Mouse (Mus musculus) limb, embryonic 14.5 days (tissue): ENCODE measurements at regions not wholly inside any gene's neighbourhood (a gene's known extent, or its start where the extent isn't known, plus 50 kb on each side); places are given as distances from the start of the nearest gene placed in this dataset.

Source experiments
- ATAC-seq: fragments of 200-750 bp; cut with Nextera tagmentation; 2 replicates; pipeline ENCODE4 v1.8.0; 2017; ENCODE audit warnings: low read depth, moderate number of reproducible peaks, moderate TSS enrichment; ENCODE audit not compliant: low FRiP score
- DNase-seq: peaks from one replicate; pipeline ENCODE4 v3.0.0-alpha.2; 2015; ENCODE audit warnings: low spot score
- H3K27ac ChIP-seq: fragments of 300-500 bp; sonication (generic); replicated peaks from 2 replicates; pipeline ENCODE4 v1.5.1; 2014; ENCODE audit warnings: low read depth, mild to moderate bottlenecking, low read length, moderate library complexity, mixed read lengths
- H3K27me3 ChIP-seq: fragments of 300-500 bp; sonication (generic); 2 replicates; pipeline ENCODE4 v1.6.1; 2014; ENCODE audit warnings: low read length, mixed read lengths; ENCODE audit not compliant: control insufficient read depth, insufficient read depth
- H3K36me3 ChIP-seq: fragments of 300-500 bp; sonication (generic); 2 replicates; pipeline ENCODE4 v1.6.1; 2014; ENCODE audit warnings: mild to moderate bottlenecking, low read length, moderate library complexity, mixed read lengths; ENCODE audit not compliant: control insufficient read depth, insufficient read depth
- H3K4me1 ChIP-seq: fragments of 300-500 bp; sonication (generic); 2 replicates; pipeline ENCODE4 v1.6.1; 2014; ENCODE audit warnings: antibody characterized with exemption, low read length, mixed read lengths; ENCODE audit not compliant: control insufficient read depth, insufficient read depth
- H3K4me2 ChIP-seq: fragments of 300-500 bp; sonication (generic); replicated peaks from 2 replicates; pipeline ENCODE4 v1.6.1; 2014; ENCODE audit warnings: low read depth, mild to moderate bottlenecking, low read length, moderate library complexity; ENCODE audit not compliant: severe bottlenecking
- H3K4me3 ChIP-seq: fragments of 300-500 bp; sonication (generic); replicated peaks from 2 replicates; pipeline ENCODE4 v1.5.1; 2014; ENCODE audit warnings: low read length
- H3K9ac ChIP-seq: fragments of 300-500 bp; sonication (generic); 2 replicates; pipeline ENCODE4 v1.6.1; 2014; ENCODE audit warnings: mild to moderate bottlenecking, low read depth, low read length, moderate library complexity; ENCODE audit not compliant: severe bottlenecking
- H3K9me3 ChIP-seq: fragments of 300-500 bp; sonication (generic); 2 replicates; pipeline ENCODE4 v1.6.1; 2016; ENCODE audit warnings: low read length; ENCODE audit not compliant: control insufficient read depth
- POLR2A ChIP-seq: fragments of 200-500 bp; IDR thresholded peaks from 2 replicates; pipeline ENCODE4 v1.8.0; 2012; ENCODE audit warnings: inconsistent platforms, mild to moderate bottlenecking, moderate library complexity, borderline replicate concordance; ENCODE audit not compliant: insufficient read depth, insufficient read length; ENCODE audit errors: extremely low read depth
- WGBS: fragments of 180-500 bp; shearing (Covaris S2); extraction: QIAGEN DNeasy Blood & Tissue Kit; methylation state at CpG from one replicate; pipeline ENCODE4 v1.1.7; 2014; 5-methylcytosine and 5-hydroxymethylcytosine counted together

DNA sequence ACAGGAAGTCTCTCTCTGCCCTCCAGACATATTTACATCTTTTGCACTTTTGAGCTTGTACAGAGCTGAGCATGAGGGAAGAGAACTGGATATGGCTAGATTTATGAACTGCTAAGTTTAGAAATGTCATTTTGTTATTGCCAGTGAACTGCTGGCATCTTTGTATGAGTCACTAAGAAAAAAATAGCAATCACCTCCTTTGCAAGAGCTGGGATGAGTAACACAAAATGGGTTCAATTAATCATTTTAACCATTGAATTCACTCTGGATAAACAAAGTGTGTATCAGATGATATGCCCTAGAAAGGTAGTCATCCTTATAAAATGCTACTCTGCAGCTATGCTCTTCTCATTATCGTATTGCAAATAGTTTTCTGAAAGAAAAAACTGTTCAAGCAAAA, 214.7 kb upstream of the Zfp352 start:
- Histone ChIP-seq H3K27ac (no peak overlapping the region), H3K27me3 (no peaks in the 10 kb centered on the region), H3K9me3 (no peaks in the 10 kb centered on the region), H3K9ac (no peak overlapping the region), H3K4me2 (no peak overlapping the region), H3K4me1 (no peaks in the 10 kb centered on the region), H3K4me3 (no peak overlapping the region), H3K36me3 (no peaks in the 10 kb centered on the region)
- ATAC-seq (no peak), DNase-seq (no peak)
- TF ChIP-seq POLR2A, result no peak
- WGBS, result 86% methylated on average over 1 of the region's 1 CpGs

DNA sequence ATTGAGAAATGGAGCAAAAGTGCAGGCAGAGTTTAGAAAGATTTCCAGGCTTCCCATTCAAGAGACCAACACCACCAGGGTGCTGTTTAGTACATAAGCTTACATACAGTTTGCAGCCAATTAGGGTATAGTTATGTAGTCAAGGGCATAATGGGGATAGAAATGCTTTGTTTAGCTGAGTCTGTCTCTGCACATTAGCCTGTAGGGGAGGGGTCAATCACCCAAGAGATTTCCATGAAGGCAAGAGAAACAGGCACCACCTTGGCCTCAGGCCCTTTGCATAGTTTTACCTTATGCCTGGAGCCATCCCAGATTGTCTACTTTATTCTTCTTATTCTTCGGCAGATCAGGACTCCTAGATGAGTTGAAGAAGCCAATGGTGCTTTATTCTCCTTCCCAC, 205.9 kb upstream of the Zfp352 start:
- no peak for ATAC-seq
- Histone ChIP-seq H3K36me3 (no peaks in the 10 kb centered on the region), H3K4me3 (no peak overlapping the region), H3K27me3 (no peaks in the 10 kb centered on the region), H3K4me1 (no peaks in the 10 kb centered on the region), H3K27ac (no peak overlapping the region), H3K9me3 (no peaks in the 10 kb centered on the region), H3K4me2 (no peak overlapping the region), H3K9ac (no peak overlapping the region)
- TF ChIP-seq POLR2A, result no peak
- WGBS, result 91% methylated on average over 1 of the region's 1 CpGs
- DNase-seq, result no peak

DNA sequence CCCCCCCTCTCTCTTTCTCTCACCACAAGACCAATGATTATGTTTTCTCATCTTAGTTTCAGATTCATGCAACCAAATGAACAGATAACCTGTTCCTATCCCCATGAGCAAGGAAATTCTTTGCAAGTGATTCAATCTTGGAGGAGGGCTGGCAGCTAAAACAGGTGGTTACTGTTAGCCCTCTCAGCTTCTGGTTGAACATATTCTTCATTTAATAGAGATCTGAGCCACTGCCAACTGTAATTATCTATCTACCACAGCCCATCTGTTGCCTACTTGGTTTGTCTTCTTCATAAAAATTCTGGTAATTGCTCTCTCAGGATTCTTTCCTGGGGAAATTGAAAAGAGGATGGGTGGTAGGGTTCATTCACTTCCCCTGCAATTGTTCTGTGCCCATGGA, 204.4 kb upstream of the Zfp352 start:
- H3K9ac ChIP-seq, result no peak overlapping the region
- no peaks in the 10 kb centered on the region for H3K4me1 ChIP-seq
- H3K4me3 ChIP-seq, result no peak overlapping the region
- no peaks in the 10 kb centered on the region for H3K36me3 ChIP-seq
- no peak overlapping the region for H3K27ac ChIP-seq
- ATAC-seq (no peak), DNase-seq (no peak)
- no peak for TF ChIP-seq POLR2A
- H3K9me3 ChIP-seq, result no peaks in the 10 kb centered on the region
- H3K4me2 ChIP-seq, result no peak overlapping the region
- no peaks in the 10 kb centered on the region for H3K27me3 ChIP-seq
